Mouse (Mus musculus) heart, adult 18-20 months (tissue): ENCODE results near the gene Rhox2c. TPM values are rescaled to one million over a fixed set of nuclear protein-coding genes. Genes with fewer than 3 reads are reported as not detected.
"Not testable (repeated sequence)": the region's sequence is repeated elsewhere in the genome, so short reads cannot be mapped to it uniquely, and the experiment has no call there.

Experiments used
- DNase-seq, 2 experiments: peaks; one replicate each; pipeline ENCODE4 v3.0.0; 2021 to 2022; ENCODE audit warnings: mixed read lengths in 1 of 2
- long read RNA-seq, 2 experiments: library from polyadenylated mRNA; stranded (forward); transcript quantifications; one replicate each; pipeline ENCODE4 v2.0.0; 2021
- total RNA-seq, 2 experiments: library from RNA; stranded (reverse); gene quantifications; 2 replicates each; pipeline ENCODE4 v1.2.3; 2021

Gene Rhox2c
- total RNA-seq: not detected
- long read RNA-seq, experiment 1: 0 reads
- long read RNA-seq, experiment 2, partial matches to known transcripts: 0 of 1 reads
- long read RNA-seq, experiment 2, other reads (novel, unspliced or antisense): 1 of 1 reads

DNA sequence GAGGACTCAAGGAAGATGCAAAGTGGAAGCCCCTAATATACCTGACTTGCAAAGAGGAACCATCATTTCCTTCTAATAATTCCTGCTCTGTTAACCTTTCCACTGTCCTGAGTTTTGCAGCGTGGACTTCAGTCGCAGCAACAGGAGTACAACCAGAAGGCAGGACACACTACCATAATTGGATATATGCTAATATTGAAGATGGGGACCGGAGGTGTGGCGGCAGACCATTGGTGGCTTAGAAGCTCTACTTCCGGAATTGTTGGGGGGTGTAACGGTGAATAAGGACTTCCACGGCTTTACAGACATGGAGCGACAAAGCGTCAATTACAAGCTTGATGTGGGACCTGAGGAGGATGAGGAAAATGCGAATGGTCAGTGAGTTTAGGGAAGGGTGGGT, at the start of gene Rhox2c:
Rhox2c (plus strand) TSS at position 301 of the 400 bp plus-strand sequence.
- DNase-seq: not testable (repeated sequence)

- DNase-seq: not testable (repeated sequence)
Measured at GRCm38 (mm10) chrX:37411767-37412166, 41.7 kb upstream of the Rhox2c start, which contains the start of gene Rhox2b. Gene Rhox2b (plus strand): TSS chrX:37412067.

DNA sequence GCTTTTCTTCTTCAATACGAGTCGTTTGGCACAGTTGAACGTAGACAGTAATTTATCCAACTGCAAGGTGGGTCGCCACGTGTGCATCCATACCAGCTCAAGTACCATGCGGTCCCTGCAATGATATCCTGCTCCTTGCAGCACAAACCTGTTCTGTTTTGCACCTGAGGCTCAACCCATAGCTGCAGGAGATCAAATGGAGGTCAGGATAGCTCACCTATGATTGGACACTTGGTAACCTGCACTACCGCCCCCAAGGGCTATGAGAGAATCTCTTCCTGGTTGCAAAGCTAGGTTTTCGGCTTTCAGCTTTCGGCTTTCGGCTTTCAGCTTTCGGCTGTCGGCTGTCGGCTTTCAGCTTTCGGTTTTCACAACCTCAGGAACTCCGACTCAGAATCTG, 21.3 kb upstream of the Rhox2c start, which contains the start of gene Rhox4b:
Rhox4b (plus strand) TSS at position 301 of the 400 bp plus-strand sequence.
- DNase-seq: not testable (repeated sequence)

- not testable (repeated sequence) for DNase-seq
Measured at GRCm38 (mm10) chrX:37458285-37458684, 4.8 kb downstream of the Rhox2c start, which contains the start of gene Rhox3c. Gene Rhox3c (plus strand): TSS chrX:37458585.

- not testable (repeated sequence) for DNase-seq
Measured at GRCm38 (mm10) chrX:37480037-37480436, 26.6 kb downstream of the Rhox2c start, which contains the start of gene Rhox4c. Gene Rhox4c (plus strand): TSS chrX:37480337.

GRCm38 (mm10) chrX:37514059-37514458, 60.6 kb downstream of the Rhox2c start, which contains the start of gene Rhox4d:
Gene Rhox4d (plus strand): TSS chrX:37514359.
- DNase-seq: not testable (repeated sequence)

Other genes with a start within 250 kb of the Rhox2c start
- gene Gm9, start 242.6 kb upstream of the Rhox2c start, total RNA-seq: not detected
- not detected for gene Rhox1, start 231.4 kb upstream of the Rhox2c start, total RNA-seq
- gene Rhox2a, start 208.7 kb upstream of the Rhox2c start, total RNA-seq: not detected
- gene Rhox3a, start 203.8 kb upstream of the Rhox2c start, total RNA-seq: not detected
- gene Rhox4a, start 188.3 kb upstream of the Rhox2c start, total RNA-seq: not detected
- not detected for gene Rhox3a2, start 73.7 kb upstream of the Rhox2c start, total RNA-seq
- not detected for gene Rhox4a2, start 62.8 kb upstream of the Rhox2c start, total RNA-seq
- not detected for gene Rhox2b, start 41.6 kb upstream of the Rhox2c start, total RNA-seq
- not detected for gene Rhox4b, start 21.2 kb upstream of the Rhox2c start, total RNA-seq
- gene Rhox3c, start 4.9 kb downstream of the Rhox2c start, total RNA-seq: not detected
- not detected for gene Rhox4c, start 26.7 kb downstream of the Rhox2c start, total RNA-seq
- gene Rhox2d, start 39.7 kb downstream of the Rhox2c start, total RNA-seq: not detected
- not detected for gene Rhox4d, start 60.7 kb downstream of the Rhox2c start, total RNA-seq
- gene Rhox2e, start 76.8 kb downstream of the Rhox2c start, total RNA-seq: not detected
- gene Rhox3e, start 88.3 kb downstream of the Rhox2c start, total RNA-seq: not detected
- not detected for gene Rhox4e, start 103.7 kb downstream of the Rhox2c start, total RNA-seq
- gene Rhox2f, start 117.7 kb downstream of the Rhox2c start, total RNA-seq: not detected
- not detected for gene Rhox3f, start 127.3 kb downstream of the Rhox2c start, total RNA-seq
- gene Rhox4f, start 154.0 kb downstream of the Rhox2c start, total RNA-seq: not detected
- not detected for gene Rhox3g, start 174.9 kb downstream of the Rhox2c start, total RNA-seq
- gene Rhox2g, start 189.8 kb downstream of the Rhox2c start, total RNA-seq: not detected
- gene Rhox4g, start 197.6 kb downstream of the Rhox2c start, total RNA-seq: not detected
- not detected for gene Rhox3h, start 215.1 kb downstream of the Rhox2c start, total RNA-seq
- gene Rhox2h, start 219.6 kb downstream of the Rhox2c start, total RNA-seq: under 1 TPM; 0.62 to 0.67 TPM